Mouse (Mus musculus) lung, postnatal 0 days (tissue): ENCODE measurements around the gene Lcp2. TPM values are rescaled to one million over a fixed set of nuclear protein-coding genes. Genes with fewer than 3 reads are reported as not detected.

Experiments used
- ATAC-seq: fragments of 200-750 bp; cut with Nextera tagmentation; 2 replicates; pipeline ENCODE4 v1.8.0; 2017; ENCODE audit warnings: moderate library complexity
- DNase-seq: peaks from one replicate; pipeline ENCODE4 v3.0.0-alpha.2; 2016; ENCODE audit warnings: low spot score
- H3K27ac ChIP-seq: fragments of 300-500 bp; sonication (generic); 2 replicates; pipeline ENCODE4 v1.5.1; 2014; ENCODE audit warnings: antibody characterized with exemption, mild to moderate bottlenecking, low read length, mixed read lengths
- H3K27me3 ChIP-seq: fragments of 300-500 bp; sonication (generic); replicated peaks from 2 replicates; pipeline ENCODE4 v1.6.1; 2014; ENCODE audit warnings: low read length, mixed read lengths; ENCODE audit not compliant: insufficient read depth
- H3K36me3 ChIP-seq: fragments of 300-500 bp; sonication (generic); 2 replicates; pipeline ENCODE4 v1.6.1; 2014; ENCODE audit warnings: low read length, mixed read lengths; ENCODE audit not compliant: insufficient read depth
- H3K4me1 ChIP-seq: fragments of 300-500 bp; sonication (generic); 2 replicates; pipeline ENCODE4 v1.6.1; 2014; ENCODE audit warnings: antibody characterized with exemption, low read depth, low read length, mixed read lengths; ENCODE audit not compliant: insufficient read depth
- H3K4me2 ChIP-seq: fragments of 300-500 bp; sonication (generic); replicated peaks from 2 replicates; pipeline ENCODE4 v1.6.1; 2014; ENCODE audit warnings: low read depth, mild to moderate bottlenecking, low read length, moderate library complexity, mixed read lengths
- H3K4me3 ChIP-seq: fragments of 300-500 bp; sonication (generic); 2 replicates; pipeline ENCODE4 v1.5.1; 2014; ENCODE audit warnings: low read depth, low read length
- H3K9ac ChIP-seq: fragments of 300-500 bp; sonication (generic); replicated peaks from 2 replicates; pipeline ENCODE4 v1.6.1; 2014; ENCODE audit warnings: low read depth, mild to moderate bottlenecking
- H3K9me3 ChIP-seq: fragments of 300-500 bp; sonication (generic); 2 replicates; pipeline ENCODE4 v1.6.1; 2016; ENCODE audit warnings: low read length, mixed read lengths
- CTCF ChIP-seq: IDR thresholded peaks from 2 replicates; pipeline ENCODE4 v1.5.1; 2016; ENCODE audit warnings: antibody characterized with exemption, mild to moderate bottlenecking
- EP300 ChIP-seq: IDR thresholded peaks from 2 replicates; pipeline ENCODE4 v1.6.1; 2016; ENCODE audit warnings: antibody characterized with exemption, mild to moderate bottlenecking, control low read depth
- WGBS: fragments of 180-500 bp; shearing (Covaris S2); extraction: QIAGEN DNeasy Blood & Tissue Kit; methylation state at CpG from one replicate; pipeline ENCODE4 v1.1.7; 2014; 5-methylcytosine and 5-hydroxymethylcytosine counted together
- polyA plus RNA-seq: library from polyadenylated mRNA; unstranded; fragments of >200 nt; fragmentation: Nextera tagmentation; extraction: Ambion mirVana; gene quantifications from 2 replicates; pipeline ENCODE4 v1.2.1, GENCODE M21; 2015

Lcp2 gene
- polyA plus RNA-seq, 1 experiment from 2014 or later: 4.9 TPM

- 73% methylated on average over 7 of the region's 7 CpGs for WGBS
- TF ChIP-seq EP300: no peak
- no peak for TF ChIP-seq CTCF
- Histone ChIP-seq H3K9me3 (no peaks in the 10 kb centered on the region), H3K9ac (no peak overlapping the region), H3K27me3 (no peaks in the 10 kb centered on the region), H3K36me3 (no peaks in the 10 kb centered on the region), H3K4me3 (no peak overlapping the region), H3K4me2 (no peak overlapping the region), H3K4me1 (no peaks in the 10 kb centered on the region), H3K27ac (no peak overlapping the region)
- no peak for DNase-seq
- ATAC-seq: no peak
These were observed 31.9 kb downstream of the Lcp2 start for GRCm38 (mm10) chr11:34078581-34078980.

GRCm38 (mm10) chr11:34079542-34080464 is 33.1 kb downstream of the Lcp2 start:
- DNase-seq: no peak
- 52% methylated on average over 6 of the region's 6 CpGs for WGBS

GRCm38 (mm10) chr11:34083795-34084194 is 37.1 kb downstream of the Lcp2 start:
- TF ChIP-seq EP300 (no peak), CTCF (no peak)
- ATAC-seq: no peak
- H3K9me3 ChIP-seq: no peaks in the 10 kb centered on the region
- DNase-seq: no peak
- WGBS: 64% methylated on average over 7 of the region's 7 CpGs
- H3K4me3 ChIP-seq: no peak overlapping the region
- H3K4me1 ChIP-seq: no peaks in the 10 kb centered on the region
- no peak overlapping the region for H3K9ac ChIP-seq
- H3K27ac ChIP-seq: no peak overlapping the region
- H3K27me3 ChIP-seq: no peaks in the 10 kb centered on the region
- no peaks in the 10 kb centered on the region for H3K36me3 ChIP-seq
- no peak overlapping the region for H3K4me2 ChIP-seq

More at GRCm38 (mm10) chr11:34079542-34080464, 33.1 kb downstream of the Lcp2 start:
- Histone ChIP-seq H3K27me3 (no peaks in the 10 kb centered on the region), H3K27ac (no peak overlapping the region), H3K36me3 (no peaks in the 10 kb centered on the region), H3K4me3 (no peak overlapping the region), H3K4me1 (no peaks in the 10 kb centered on the region), H3K9me3 (no peaks in the 10 kb centered on the region), H3K4me2 (no peak overlapping the region), H3K9ac (no peak overlapping the region)
- no peak for ATAC-seq
- TF ChIP-seq CTCF (no peak), EP300 (no peak)

GRCm38 (mm10) chr11:34084639-34085038 is 37.9 kb downstream of the Lcp2 start:
- DNase-seq: no peak
- no peak overlapping the region for H3K4me2 ChIP-seq
- no peak overlapping the region for H3K27ac ChIP-seq
- no peaks in the 10 kb centered on the region for H3K9me3 ChIP-seq
- WGBS: 37% methylated on average over 2 of the region's 2 CpGs
- TF ChIP-seq EP300 (no peak), CTCF (no peak)
- no peaks in the 10 kb centered on the region for H3K4me1 ChIP-seq
- no peak overlapping the region for H3K4me3 ChIP-seq
- no peaks in the 10 kb centered on the region for H3K27me3 ChIP-seq
- H3K9ac ChIP-seq: no peak overlapping the region
- no peak for ATAC-seq
- H3K36me3 ChIP-seq: no peaks in the 10 kb centered on the region

GRCm38 (mm10) chr11:34086164-34086751 is 39.5 kb downstream of the Lcp2 start:
- Histone ChIP-seq H3K27me3 (no peaks in the 10 kb centered on the region), H3K4me1 (no peaks in the 10 kb centered on the region), H3K36me3 (no peaks in the 10 kb centered on the region), H3K9me3 (no peaks in the 10 kb centered on the region), H3K4me2 (no peak overlapping the region), H3K27ac (no peak overlapping the region), H3K9ac (no peak overlapping the region), H3K4me3 (no peak overlapping the region)
- DNase-seq (no peak), ATAC-seq (no peak)
- TF ChIP-seq EP300: no peak
- TF ChIP-seq CTCF: no peak
- 51% methylated on average over 8 of the region's 8 CpGs for WGBS

- Histone ChIP-seq H3K4me3 (no peak overlapping the region), H3K4me2 (no peak overlapping the region), H3K4me1 (no peaks in the 10 kb centered on the region), H3K9me3 (no peaks in the 10 kb centered on the region), H3K9ac (no peak overlapping the region), H3K27ac (no peak overlapping the region), H3K27me3 (no peaks in the 10 kb centered on the region), H3K36me3 (no peaks in the 10 kb centered on the region)
- no peak for ATAC-seq
- 57% methylated on average over 3 of the region's 3 CpGs for WGBS
- no peak for DNase-seq
- TF ChIP-seq CTCF (peak; percentile 16; the same call in 1 of the 2 replicates), EP300 (no peak)
These were observed 40.3 kb downstream of the Lcp2 start for GRCm38 (mm10) chr11:34087064-34087463.
